Mouse (Mus musculus) B cell, adult (primary cell): ENCODE data around the gene Cpb2. TPM values are rescaled to one million over a fixed set of nuclear protein-coding genes. Genes with fewer than 3 reads are reported as not detected.

Source experiments
- total RNA-seq: library from RNA; stranded (reverse); gene quantifications from 4 replicates; pipeline ENCODE4 v1.2.4, GENCODE M21; 2023; ENCODE audit not compliant: inconsistent age

Gene Cpb2
- not detected in 4 replicates for total RNA-seq

DNA sequence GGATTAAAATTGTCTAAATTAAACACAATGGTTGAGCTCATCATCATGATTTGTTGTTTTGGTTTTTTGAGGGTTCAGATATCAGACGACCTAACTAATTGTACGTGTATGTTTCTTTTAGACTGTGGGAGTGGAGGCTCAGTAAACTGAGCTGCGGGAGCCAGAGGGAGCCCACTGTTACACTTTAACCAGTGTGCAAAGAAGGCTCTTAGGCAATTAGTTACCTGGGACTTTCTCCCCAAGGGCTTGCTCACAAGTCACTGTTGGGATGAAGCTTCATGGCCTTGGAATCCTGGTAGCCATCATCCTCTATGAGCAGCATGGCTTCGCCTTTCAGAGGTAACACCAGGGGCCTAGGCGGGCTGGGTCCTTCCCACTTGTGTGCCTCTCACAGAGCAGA is at the start of gene Cpb2:
Gene Cpb2, plus strand, starts transcription at position 201 of the 400 bp plus-strand sequence.

DNA sequence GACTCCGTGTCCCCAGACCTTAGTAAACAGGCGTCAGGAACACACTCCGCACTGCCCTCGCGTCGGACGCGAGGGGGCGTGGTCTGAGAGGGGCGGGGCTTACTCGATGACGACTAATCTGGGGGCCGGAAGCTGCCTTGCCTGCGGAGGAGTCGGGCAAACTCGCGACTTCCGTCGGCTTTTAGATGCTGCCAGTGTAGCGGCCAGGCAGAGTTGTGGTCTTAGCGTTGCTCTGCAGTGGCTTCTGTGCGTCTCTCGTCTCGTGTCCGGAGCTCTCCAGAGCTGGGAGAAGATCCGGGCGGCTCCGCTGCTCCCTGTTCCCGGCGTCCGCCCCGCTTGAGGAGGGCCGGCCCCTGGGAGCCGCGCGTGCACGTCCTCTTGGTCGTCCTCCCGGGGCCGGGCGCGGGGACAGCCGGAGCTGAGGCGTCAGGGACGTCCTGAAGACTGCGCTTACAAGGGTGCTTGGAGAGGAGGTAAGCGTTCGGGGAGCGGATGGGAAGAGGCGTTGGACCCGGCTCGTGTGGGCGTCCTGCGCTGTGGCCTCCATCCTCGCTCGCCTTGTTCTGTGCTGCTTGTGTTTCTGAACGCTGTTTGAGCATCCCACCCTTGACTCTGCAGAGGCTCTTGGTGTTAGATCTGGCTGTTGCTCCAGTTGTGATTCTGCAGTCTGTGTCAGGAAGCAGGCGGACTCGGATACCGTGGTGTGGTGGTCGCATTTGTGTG is 42.3 kb downstream of the Cpb2 start, which contains the start of gene Zc3h13:
Gene Zc3h13, plus strand, starts transcription at position 181 of the 723 bp plus-strand sequence.

Other genes with a start within 250 kb of the Cpb2 start
- gene Rubcnl, start 226.3 kb upstream of the Cpb2 start, total RNA-seq, result 102 to 114 TPM (median 108 TPM) in 4 replicates
- gene Lrrc63, start 111.4 kb upstream of the Cpb2 start, total RNA-seq, result 0.26 TPM in 1 of 4 replicates, not detected in the others
- gene Lcp1, start 111.2 kb upstream of the Cpb2 start, total RNA-seq, result 684 to 735 TPM (median 710 TPM) in 4 replicates
- gene Zc3h13, start 42.1 kb downstream of the Cpb2 start, total RNA-seq, result 50.0 to 55.8 TPM (median 51.1 TPM) in 4 replicates
- gene Siah3, start 213.7 kb downstream of the Cpb2 start, total RNA-seq, result not detected in 4 replicates